Mouse (Mus musculus) spleen, adult 2 months (tissue): ENCODE results near the gene Frmd8.

Experiments
- CTCF ChIP-seq: fragments of 200-500 bp; IDR thresholded peaks from 2 replicates; pipeline ENCODE4 v1.5.1; 2011; ENCODE audit warnings: mild to moderate bottlenecking, inconsistent platforms; ENCODE audit not compliant: insufficient read depth, insufficient read length, insufficient replicate concordance; ENCODE audit errors: extremely low read depth
- POLR2A ChIP-seq: fragments of 200-500 bp; IDR thresholded peaks from 2 replicates; pipeline ENCODE4 v1.6.1; 2011; ENCODE audit warnings: low read depth, low read length, inconsistent platforms

DNA sequence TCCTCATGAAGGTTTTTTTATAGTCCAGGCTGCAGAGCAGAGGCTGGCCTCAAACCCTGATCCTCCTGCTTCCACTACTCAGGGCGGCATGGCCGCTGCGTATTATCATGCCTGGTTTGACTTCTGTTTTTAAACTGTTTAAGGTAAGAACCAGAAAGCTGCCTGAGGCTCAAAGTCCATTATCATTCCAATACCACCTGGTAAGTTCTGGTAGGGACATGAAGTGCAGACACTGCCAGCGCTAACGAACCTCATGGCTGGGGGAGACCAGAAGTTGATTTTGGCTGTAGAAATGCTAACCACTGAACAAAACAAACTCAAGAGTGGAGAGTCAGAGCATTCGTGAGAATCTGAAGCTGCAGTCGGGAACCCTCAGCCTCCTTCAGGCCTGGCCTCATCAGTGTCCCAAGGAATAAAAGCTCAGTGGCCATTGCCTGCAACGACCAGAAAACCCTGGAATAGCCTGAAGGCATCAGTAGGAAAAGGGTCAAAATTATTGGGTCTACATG, 39.1 kb downstream of the Frmd8 start:
- no peak for TF ChIP-seq CTCF
- no peak for TF ChIP-seq POLR2A
